ENCODE assay signal across 13 mouse cellular contexts in genomic region chr6:72475221-72475985, GRCm38 (mm10). TPM values are rescaled to one million over a fixed set of nuclear protein-coding genes. Genes with fewer than 3 reads are reported as not detected.
DNase-seq lines count a peak whose midpoint lies in the region; ATAC-seq and TF ChIP-seq lines count a peak whose summit lies in the region.
"Had no signal": no experiment of that assay in that cellular context is flagged by ENCODE, and none has a peak within 500 bp of the region (broad histone marks: within the 10 kb centered on the region; RNA-seq: fewer than 3 reads in every experiment).

No protein-coding gene starts in this region.

- no peak for ATAC-seq in liver, postnatal 0 days

- no peak for TF ChIP-seq POLR2A in kidney, adult 2 months (IDR thresholded peaks at IDR 0.05; ENCODE audit: low read depth, low read length)

- TF ChIP-seq CTCF in kidney, adult 2 months (conservative IDR thresholded peaks at IDR 0.05; ENCODE audit: insufficient read depth, insufficient read length, low read depth, low read length) = no peak
- no peak for TF ChIP-seq CTCF in liver, postnatal 0 days (IDR thresholded peaks at IDR 0.05; ENCODE audit: low read depth)

- H3K9me3 ChIP-seq in liver, postnatal 0 days (ENCODE audit: low read length) = no peaks in the 10 kb centered on the region
- H3K9me3 ChIP-seq: hindbrain, embryonic 10.5 days; liver, embryonic 13.5 days had no signal

- H3K27me3 ChIP-seq in kidney, adult 2 months (replicated peaks; ENCODE audit: control insufficient read depth, insufficient read depth, low read length) = no peaks in the 10 kb centered on the region
- no peaks in the 10 kb centered on the region for H3K27me3 ChIP-seq in liver, postnatal 0 days (ENCODE audit: insufficient read depth, low read length)
- H3K27me3 ChIP-seq: liver, embryonic 13.5 days had no signal

- no peak overlapping the region for H3K4me3 ChIP-seq in kidney, adult 2 months (ENCODE audit: insufficient read depth, low read depth, low read length)
- H3K4me3 ChIP-seq in liver, postnatal 0 days (ENCODE audit: low read depth, low read length) = no peak overlapping the region
- H3K4me3 ChIP-seq: hindbrain, embryonic 10.5 days; liver, embryonic 13.5 days had no signal

- H3K4me2 ChIP-seq in liver, postnatal 0 days (ENCODE audit: low read depth, low read length) = no peak overlapping the region
- H3K4me2 ChIP-seq: liver, embryonic 13.5 days had no signal

- peak; percentile 76 for DNase-seq in kidney, adult 2 months
- no peak for DNase-seq in kidney, postnatal 10 days
- DNase-seq in adipocyte (ENCODE audit: low spot score) = peak; percentile 79
- peak; percentile 90 for DNase-seq in fat pad, adult 2 months (ENCODE audit: extremely low read depth, low read depth, low spot score)
- peak; percentile 50 to 60 for DNase-seq in layer of hippocampus, postnatal 36 days
- DNase-seq in yolk sac, embryonic 10.5 days (ENCODE audit: low spot score) = no peak
- no peak for DNase-seq in liver, postnatal 0 days
- DNase-seq: adrenal gland, postnatal 25 days; cerebellum, adult 2 months; liver, embryonic 13.5 days had no signal

- no peak for TF ChIP-seq EP300 in liver, postnatal 0 days (IDR thresholded peaks at IDR 0.05; ENCODE audit: low read depth)

- 55% methylated on average over 4 of the region's 4 CpGs for WGBS in kidney, adult 2 months
- 76% methylated on average over 4 of the region's 4 CpGs for WGBS in liver, postnatal 0 days (ENCODE audit: insufficient replicate concordance)

- H3K36me3 ChIP-seq in kidney, adult 2 months (ENCODE audit: control insufficient read depth, insufficient read depth, low read length) = no peaks in the 10 kb centered on the region
- H3K36me3 ChIP-seq in liver, postnatal 0 days (replicated peaks; ENCODE audit: insufficient read depth, low read length) = no peaks in the 10 kb centered on the region
- H3K36me3 ChIP-seq: hindbrain, embryonic 10.5 days; liver, embryonic 13.5 days had no signal

- H3K4me1 ChIP-seq in kidney, adult 2 months (ENCODE audit: control insufficient read depth, insufficient read depth, low read length) = peaks cover 34% of the 10 kb centered on the region
- no peaks in the 10 kb centered on the region; the same call in 1 of the 2 replicates for H3K4me1 ChIP-seq in liver, postnatal 0 days (ENCODE audit: insufficient read depth)

- peak overlapping the region; percentile 95 for H3K27ac ChIP-seq in kidney, adult 2 months (ENCODE audit: insufficient read depth, low read depth, low read length)
- H3K27ac ChIP-seq in liver, postnatal 0 days (ENCODE audit: low read depth) = no peak overlapping the region
- H3K27ac ChIP-seq: hindbrain, embryonic 10.5 days; liver, embryonic 13.5 days; macrophage; stomach, postnatal 0 days had no signal

- no peak overlapping the region for H3K9ac ChIP-seq in liver, postnatal 0 days (replicated peaks)
- H3K9ac ChIP-seq: liver, embryonic 13.5 days had no signal

RNA-seq across cellular contexts. Expression of gene Mat2a, which starts 36.0 kb away (rescaled TPM):
- polyA plus RNA-seq in kidney, adult 2 months (2012; rRNA removed) = 150 and 168 TPM in 2 replicates
- 100 to 1,000 TPM; 186 to 194 TPM for total RNA-seq in layer of hippocampus, postnatal 36 days (2021)
- 111 and 138 TPM in 2 replicates for polyA plus RNA-seq in liver, postnatal 0 days (2015; fragmentation: Nextera tagmentation; extraction: Ambion mirVana)

RNA-seq across cellular contexts. Expression of gene Sh2d6, which starts 46.1 kb away (rescaled TPM):
- polyA plus RNA-seq in kidney, adult 2 months (2012; rRNA removed) = 0.09 and 0.12 TPM in 2 replicates
- under 1 TPM; 0.40 to 0.45 TPM for total RNA-seq in layer of hippocampus, postnatal 36 days (2021)
- polyA plus RNA-seq in liver, postnatal 0 days (2015; fragmentation: Nextera tagmentation; extraction: Ambion mirVana) = not detected in 2 replicates
- polyA plus RNA-seq: liver, embryonic 13.5 days had no signal

Comparison
In these comparisons a context has a peak if more than half of its experiments do, and no peak if none do; other contexts are left out.
1. DNase-seq: peak in kidney, adult 2 months (single experiment), adipocyte (single experiment), fat pad, adult 2 months (single experiment) and layer of hippocampus, postnatal 36 days (2 of 2); none in kidney, postnatal 10 days (single experiment), yolk sac, embryonic 10.5 days (single experiment) and liver, postnatal 0 days (single experiment).